Mouse (Mus musculus) thymus, adult 2 months (tissue): ENCODE results near the gene Six1.

Experiments
- CTCF ChIP-seq: fragments of 200-500 bp; IDR thresholded peaks from 2 replicates; pipeline ENCODE4 v1.5.1; 2012; ENCODE audit warnings: mild to moderate bottlenecking, control low read depth, low read length, moderate library complexity, borderline replicate concordance; ENCODE audit not compliant: control insufficient read depth, poor library complexity, insufficient read depth; ENCODE audit errors: extremely low read depth
- POLR2A ChIP-seq: fragments of 200-500 bp; IDR thresholded peaks from 2 replicates; pipeline ENCODE4 v1.6.1; 2012; ENCODE audit warnings: mild to moderate bottlenecking, low read length, control low read depth, moderate library complexity; ENCODE audit not compliant: control insufficient read depth, poor library complexity, insufficient read depth; ENCODE audit errors: extremely low read depth

GRCm38 (mm10) chr12:73041256-73041630, 12.4 kb downstream of the Six1 start:
- TF ChIP-seq CTCF (no peak), POLR2A (no peak)
